Mouse (Mus musculus): Measurements from ENCODE around the gene Gm11444. TPM values are rescaled to one million over a fixed set of nuclear protein-coding genes. Genes with fewer than 3 reads are reported as not detected.
A peak's percentile ranks its signal among the peaks of the same experiment; 100 is the strongest.

The Gm11444 gene
- total and polyA plus RNA-seq, 2 experiments, result not detected

DNA sequence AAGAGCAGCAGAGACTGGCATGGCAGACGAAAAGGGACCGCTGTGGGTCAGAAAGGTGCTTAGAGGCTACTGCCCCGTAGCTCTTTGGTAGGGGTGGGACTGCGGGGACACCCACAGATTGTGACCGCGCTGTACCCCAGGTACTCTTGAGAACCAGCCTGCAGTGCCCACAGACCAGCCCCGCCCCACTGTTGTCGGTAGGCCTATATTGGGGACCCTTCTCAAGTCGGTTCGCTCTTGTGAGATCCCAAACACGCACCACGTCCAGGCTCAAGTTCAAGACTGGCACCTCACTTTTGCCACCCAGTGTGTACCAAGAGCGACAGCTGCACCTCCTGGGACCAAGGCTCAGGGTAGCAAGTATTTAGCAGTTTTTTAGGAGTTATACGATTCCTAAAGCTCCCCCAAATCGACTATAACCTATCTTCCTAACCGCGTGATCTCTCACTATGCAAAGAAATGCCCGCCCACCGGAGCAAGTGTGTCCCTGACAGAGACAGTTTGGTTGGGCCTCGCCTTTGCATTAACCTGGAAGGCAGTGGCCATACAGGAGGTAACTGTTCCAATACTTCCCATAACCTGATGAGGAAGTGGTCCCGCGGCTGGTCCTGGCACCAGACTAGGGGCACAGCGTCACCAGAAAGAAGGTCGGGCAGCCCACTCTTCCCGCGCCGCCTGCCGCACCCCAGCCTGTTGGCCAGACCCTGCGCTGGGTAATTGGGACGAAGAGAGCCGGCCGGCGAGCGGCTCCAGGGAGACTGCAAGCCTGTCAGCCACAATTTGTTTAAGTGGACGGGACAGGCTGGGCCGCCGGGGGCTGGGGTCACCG, 21.2 kb downstream of the Gm11444 start:
- no peak overlapping the region for H3K27ac ChIP-seq (replicated peaks; ENCODE audit: insufficient read depth, low read depth, low read length)
- no peaks in the 10 kb centered on the region for H3K79me2 ChIP-seq (ENCODE audit: control insufficient read depth, insufficient read depth, low read length)
- no peak for DNase-seq (ENCODE audit: extremely low read depth, low read depth, low spot score)
- H3K27me3 ChIP-seq (ENCODE audit: control insufficient read depth, insufficient read depth, low read length), result peaks cover 16% of the 10 kb centered on the region; the same call in 1 of the 2 replicates
- no peaks in the 10 kb centered on the region for H3K4me1 ChIP-seq (ENCODE audit: control insufficient read depth, insufficient read depth, low read length)
- H3K4me3 ChIP-seq (ENCODE audit: insufficient read depth, low read depth, low read length), result no peak overlapping the region
- no peak for TF ChIP-seq POLR2A (IDR thresholded peaks at IDR 0.05; ENCODE audit: extremely low read depth, insufficient read depth, low read length)
- no peaks in the 10 kb centered on the region for H3K36me3 ChIP-seq (ENCODE audit: control insufficient read depth, insufficient read depth, low read length)
- 29% methylated on average over 38 of the region's 38 CpGs for WGBS
- H3K9ac ChIP-seq (ENCODE audit: low read depth, low read length), result no peak overlapping the region

DNA sequence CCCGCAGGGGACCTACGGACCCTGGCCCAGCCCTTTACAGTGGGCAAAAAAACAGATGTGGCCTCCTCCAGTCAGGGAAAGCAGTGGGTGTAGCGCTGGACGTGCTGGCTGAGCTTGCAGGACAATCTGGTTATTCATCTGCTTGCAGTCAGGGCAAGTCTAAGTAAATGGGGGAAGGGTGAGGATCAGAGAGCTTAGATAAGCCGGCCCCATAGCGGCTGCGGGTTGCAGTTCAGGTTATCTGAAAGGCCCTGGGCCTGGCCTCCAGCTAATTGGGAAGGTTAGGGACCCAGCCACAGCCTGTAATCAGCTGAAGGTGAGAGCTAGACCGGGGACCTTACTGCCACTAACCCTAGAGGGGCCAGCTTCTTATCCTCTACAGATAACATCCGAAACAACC, 22.8 kb downstream of the Gm11444 start:
- peaks cover 9% of the 10 kb centered on the region; the same call in 1 of the 2 replicates for H3K27me3 ChIP-seq (ENCODE audit: control insufficient read depth, insufficient read depth, low read length)
- WGBS, result 49% methylated on average over 9 of the region's 9 CpGs
- TF ChIP-seq CTCF (IDR thresholded peaks at IDR 0.05; ENCODE audit: low read depth, low read length), result no peak

DNA sequence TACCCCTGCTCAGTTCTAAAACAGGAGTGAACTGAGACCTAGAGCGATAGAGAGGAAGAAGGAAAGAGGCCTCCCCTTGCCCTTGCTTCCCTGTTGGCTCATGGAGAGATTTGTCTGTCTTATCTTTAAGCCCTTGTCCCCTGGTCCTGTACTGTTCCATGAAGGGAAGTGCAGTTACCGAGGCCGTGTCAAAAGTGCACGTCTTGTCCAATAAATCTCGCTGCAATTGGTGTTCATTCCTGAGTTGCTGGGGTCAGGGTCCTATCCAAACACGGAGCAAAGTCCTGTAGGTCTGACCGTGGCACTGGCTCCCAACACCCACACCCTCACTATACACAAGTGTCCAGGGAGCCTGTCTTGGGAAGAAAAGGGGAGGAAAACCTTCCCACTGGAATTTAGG, 24.3 kb downstream of the Gm11444 start:
- no peak overlapping the region for H3K9ac ChIP-seq (ENCODE audit: low read depth, low read length)
- no peak for DNase-seq (ENCODE audit: extremely low read depth, low read depth, low spot score)
- no peaks in the 10 kb centered on the region for H3K79me2 ChIP-seq (ENCODE audit: control insufficient read depth, insufficient read depth, low read length)
- TF ChIP-seq POLR2A (IDR thresholded peaks at IDR 0.05; ENCODE audit: extremely low read depth, insufficient read depth, low read length) (no peak), CTCF (IDR thresholded peaks at IDR 0.05; ENCODE audit: low read depth, low read length) (no peak)
- H3K27ac ChIP-seq (replicated peaks; ENCODE audit: insufficient read depth, low read depth, low read length), result no peak overlapping the region
- H3K4me1 ChIP-seq (ENCODE audit: control insufficient read depth, insufficient read depth, low read length), result no peaks in the 10 kb centered on the region
- no peak overlapping the region for H3K4me3 ChIP-seq (ENCODE audit: insufficient read depth, low read depth, low read length)
- no peaks in the 10 kb centered on the region for H3K36me3 ChIP-seq (ENCODE audit: control insufficient read depth, insufficient read depth, low read length)
- 0 out of 2 replicates have a peak, but pooled peaks cover 3% of the 10 kb centered on the region for H3K27me3 ChIP-seq (ENCODE audit: control insufficient read depth, insufficient read depth, low read length)
- 66% methylated on average over 7 of the region's 7 CpGs for WGBS

More for the DNA sequence above, 22.8 kb downstream of the Gm11444 start:
- Histone ChIP-seq H3K4me1 (ENCODE audit: control insufficient read depth, insufficient read depth, low read length) (no peaks in the 10 kb centered on the region), H3K27ac (replicated peaks; ENCODE audit: insufficient read depth, low read depth, low read length) (no peak overlapping the region), H3K36me3 (ENCODE audit: control insufficient read depth, insufficient read depth, low read length) (no peaks in the 10 kb centered on the region), H3K9ac (ENCODE audit: low read depth, low read length) (no peak overlapping the region), H3K4me3 (ENCODE audit: insufficient read depth, low read depth, low read length) (no peak overlapping the region), H3K79me2 (ENCODE audit: control insufficient read depth, insufficient read depth, low read length) (no peaks in the 10 kb centered on the region)
- no peak for DNase-seq (ENCODE audit: extremely low read depth, low read depth, low spot score)

DNA sequence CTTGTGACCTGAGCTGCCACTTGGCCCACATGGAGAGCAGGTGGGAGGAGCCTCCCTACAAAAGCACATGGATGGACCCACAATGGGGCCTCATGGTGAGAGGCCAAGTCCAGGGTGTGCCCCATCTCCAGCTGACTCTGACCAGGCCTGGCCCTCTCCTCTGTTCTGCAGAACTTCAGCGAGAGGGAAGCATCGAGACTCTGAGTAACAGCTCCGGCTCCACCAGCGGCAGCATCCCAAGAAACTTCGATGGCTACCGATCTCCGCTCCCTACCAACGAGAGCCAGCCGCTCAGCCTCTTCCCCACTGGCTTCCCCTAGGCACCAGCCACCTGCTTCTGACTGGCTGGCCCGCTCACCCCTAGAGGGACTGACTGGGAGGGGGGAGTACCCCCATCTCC, 25.1 kb downstream of the Gm11444 start:
- Histone ChIP-seq H3K36me3 (ENCODE audit: control insufficient read depth, insufficient read depth, low read length) (no peaks in the 10 kb centered on the region), H3K9ac (ENCODE audit: low read depth, low read length) (no peak overlapping the region), H3K4me1 (ENCODE audit: control insufficient read depth, insufficient read depth, low read length) (no peaks in the 10 kb centered on the region), H3K79me2 (ENCODE audit: control insufficient read depth, insufficient read depth, low read length) (no peaks in the 10 kb centered on the region), H3K4me3 (ENCODE audit: insufficient read depth, low read depth, low read length) (no peak overlapping the region), H3K27me3 (ENCODE audit: control insufficient read depth, insufficient read depth, low read length) (0 out of 2 replicates have a peak, but pooled peaks cover 3% of the 10 kb centered on the region), H3K27ac (replicated peaks; ENCODE audit: insufficient read depth, low read depth, low read length) (no peak overlapping the region)
- WGBS, result 96% methylated on average over 10 of the region's 10 CpGs
- TF ChIP-seq POLR2A (IDR thresholded peaks at IDR 0.05; ENCODE audit: extremely low read depth, insufficient read depth, low read length) (no peak), CTCF (IDR thresholded peaks at IDR 0.05; ENCODE audit: low read depth, low read length) (no peak)
- DNase-seq (ENCODE audit: extremely low read depth, low read depth, low spot score), result no peak

DNA sequence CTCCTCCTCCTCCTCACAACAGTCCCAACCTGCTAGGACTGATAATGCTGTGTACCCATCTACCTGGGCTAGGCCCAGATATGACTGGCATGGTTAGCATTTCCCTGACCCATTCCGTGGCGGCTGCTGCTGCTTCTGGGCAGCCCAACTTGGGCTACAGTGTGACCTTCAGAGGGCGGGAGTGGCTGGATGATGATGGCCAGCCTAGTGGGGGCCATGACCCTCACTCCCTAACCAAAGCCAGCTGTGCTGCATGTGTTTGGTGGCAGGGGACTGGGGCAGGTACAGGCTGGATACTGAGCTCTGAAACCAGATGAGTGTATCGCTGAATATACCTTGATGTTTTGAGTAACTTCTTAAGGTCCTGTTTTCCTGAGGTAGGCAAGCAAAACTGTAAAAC, 26.3 kb downstream of the Gm11444 start:
- H3K27me3 ChIP-seq (ENCODE audit: control insufficient read depth, insufficient read depth, low read length), result no peaks in the 10 kb centered on the region
- 91% methylated on average over 4 of the region's 4 CpGs for WGBS
- no peaks in the 10 kb centered on the region for H3K36me3 ChIP-seq (ENCODE audit: control insufficient read depth, insufficient read depth, low read length)

DNA sequence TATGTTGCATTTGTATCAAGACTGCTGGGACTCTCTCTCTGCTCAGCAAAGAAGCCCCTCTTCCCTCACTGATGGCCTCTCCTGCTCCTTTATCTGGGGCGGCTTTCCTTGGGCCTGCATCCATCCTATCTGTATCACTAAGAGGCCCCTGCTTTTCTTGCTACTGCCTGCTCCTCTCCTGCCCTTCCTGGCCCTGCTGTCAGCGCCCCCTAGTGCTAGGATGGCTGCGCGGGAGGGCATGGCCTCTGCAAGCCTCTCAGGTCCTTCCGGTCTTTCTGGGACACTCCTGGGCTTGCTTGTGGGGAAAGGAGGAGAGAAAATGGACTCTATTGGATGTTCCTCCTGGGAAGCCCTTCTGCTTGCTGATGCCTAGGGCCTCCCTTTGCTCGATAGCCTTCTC, 27.0 kb downstream of the Gm11444 start:
- WGBS, result 24% methylated on average over 6 of the region's 6 CpGs

More for the DNA sequence above, 26.3 kb downstream of the Gm11444 start:
- no peaks in the 10 kb centered on the region for H3K79me2 ChIP-seq (ENCODE audit: control insufficient read depth, insufficient read depth, low read length)
- H3K9ac ChIP-seq (ENCODE audit: low read depth, low read length), result no peak overlapping the region
- TF ChIP-seq CTCF (IDR thresholded peaks at IDR 0.05; ENCODE audit: low read depth, low read length) (no peak), POLR2A (IDR thresholded peaks at IDR 0.05; ENCODE audit: extremely low read depth, insufficient read depth, low read length) (no peak)
- no peak overlapping the region for H3K27ac ChIP-seq (replicated peaks; ENCODE audit: insufficient read depth, low read depth, low read length)
- H3K4me3 ChIP-seq (ENCODE audit: insufficient read depth, low read depth, low read length), result no peak overlapping the region
- no peaks in the 10 kb centered on the region for H3K4me1 ChIP-seq (ENCODE audit: control insufficient read depth, insufficient read depth, low read length)
- no peak for DNase-seq (ENCODE audit: extremely low read depth, low read depth, low spot score)

More for the DNA sequence above, 27.0 kb downstream of the Gm11444 start:
- DNase-seq (ENCODE audit: extremely low read depth, low read depth, low spot score), result peak; percentile 36
- Histone ChIP-seq H3K79me2 (ENCODE audit: control insufficient read depth, insufficient read depth, low read length) (no peaks in the 10 kb centered on the region), H3K36me3 (ENCODE audit: control insufficient read depth, insufficient read depth, low read length) (no peaks in the 10 kb centered on the region), H3K27me3 (ENCODE audit: control insufficient read depth, insufficient read depth, low read length) (no peaks in the 10 kb centered on the region), H3K27ac (replicated peaks; ENCODE audit: insufficient read depth, low read depth, low read length) (no peak overlapping the region), H3K4me3 (ENCODE audit: insufficient read depth, low read depth, low read length) (no peak overlapping the region), H3K4me1 (ENCODE audit: control insufficient read depth, insufficient read depth, low read length) (no peaks in the 10 kb centered on the region), H3K9ac (ENCODE audit: low read depth, low read length) (no peak overlapping the region)
- TF ChIP-seq CTCF (IDR thresholded peaks at IDR 0.05; ENCODE audit: low read depth, low read length) (peak; percentile 92), POLR2A (IDR thresholded peaks at IDR 0.05; ENCODE audit: extremely low read depth, insufficient read depth, low read length) (no peak)

Measured in liver, adult 2 months (tissue).